Mouse (Mus musculus): Measurements from ENCODE around the gene Pdcd4. TPM values are rescaled to one million over a fixed set of nuclear protein-coding genes. Genes with fewer than 3 reads are reported as not detected.

The Pdcd4 gene
- 80.6 and 130 TPM in 2 replicates for polyA plus RNA-seq (2021; fragmentation: Nextera tagmentation)
- long read RNA-seq, experiment 1, partial matches to known transcripts: 11 of 118 reads
- long read RNA-seq, experiment 1, other reads (novel, unspliced or antisense): 103 of 118 reads
- long read RNA-seq, experiment 2, transcript Pdcd4-201 (12 exons, 2,381 nt): major isoform, 15 of 51 reads
- long read RNA-seq, experiment 2, transcript Pdcd4-203 (13 exons, 1,733 nt): minor isoform, 12 of 51 reads
- long read RNA-seq, experiment 2, partial matches to known transcripts: 15 of 51 reads
- long read RNA-seq, experiment 2, other reads (novel, unspliced or antisense): 9 of 51 reads

GRCm38 (mm10) chr19:53892061-53892460, at the start of gene Pdcd4:
Gene Pdcd4, plus strand, starts transcription at chr19:53892231.

GRCm38 (mm10) chr19:53943802-53944785, 52.1 kb downstream of the Pdcd4 start, which contains the start of the genes Shoc2 and Bbip1:
Gene Shoc2, plus strand, starts transcription at chr19:53944306.
Gene Bbip1, minus strand, starts transcription at chr19:53944627.

Other genes with a start within 250 kb of the Pdcd4 start
- 0.63 and 0.98 TPM in 2 replicates for gene Rbm20, start 214.9 kb upstream of the Pdcd4 start, polyA plus RNA-seq (2021; fragmentation: Nextera tagmentation)
- 19.4 and 20.9 TPM in 2 replicates for gene Shoc2, start 52.1 kb downstream of the Pdcd4 start, polyA plus RNA-seq (2021; fragmentation: Nextera tagmentation)
- gene Bbip1, start 52.4 kb downstream of the Pdcd4 start, polyA plus RNA-seq (2021; fragmentation: Nextera tagmentation): 79.2 and 85.2 TPM in 2 replicates
- 1.9 and 2.1 TPM in 2 replicates for gene Adra2a, start 151.9 kb downstream of the Pdcd4 start, polyA plus RNA-seq (2021; fragmentation: Nextera tagmentation)

All from layer of hippocampus, adult 6 months (tissue).